Mouse (Mus musculus) right cerebral cortex, postnatal 10 days (tissue): ENCODE measurements around the gene Hrh1.
A peak's percentile ranks its signal among the peaks of the same experiment; 100 is the strongest.

Experiments
- DNase-seq, 2 experiments: peaks; one replicate each; pipeline ENCODE4 v3.0.0; 2021; ENCODE audit warnings: low spot score in 2 of 2

The Hrh1 gene

GRCm38 (mm10) chr6:114406634-114407033, 8.9 kb downstream of the Hrh1 start:
- DNase-seq, result no peak

GRCm38 (mm10) chr6:114407049-114407448, 9.3 kb downstream of the Hrh1 start:
- no peak for DNase-seq

GRCm38 (mm10) chr6:114408278-114408677, 10.5 kb downstream of the Hrh1 start:
- no peak for DNase-seq

GRCm38 (mm10) chr6:114411913-114412312, 14.2 kb downstream of the Hrh1 start:
- DNase-seq, result no peak

- peak; percentile 63 to 83 for DNase-seq
These were observed 16.8 kb downstream of the Hrh1 start for GRCm38 (mm10) chr6:114414510-114414909.

GRCm38 (mm10) chr6:114418037-114418436, 20.3 kb downstream of the Hrh1 start:
- DNase-seq, result no peak

- DNase-seq, result no peak
These were observed 23.3 kb downstream of the Hrh1 start for GRCm38 (mm10) chr6:114421061-114421460.

GRCm38 (mm10) chr6:114423051-114423676, 25.4 kb downstream of the Hrh1 start:
- no peak for DNase-seq

- DNase-seq, result no peak
These were observed 27.6 kb downstream of the Hrh1 start for GRCm38 (mm10) chr6:114425343-114425742.

GRCm38 (mm10) chr6:114427641-114428040, 29.9 kb downstream of the Hrh1 start:
- peak; percentile 63 to 67 for DNase-seq

- no peak for DNase-seq
These were observed 31.1 kb downstream of the Hrh1 start for GRCm38 (mm10) chr6:114428831-114429230.

GRCm38 (mm10) chr6:114432591-114432990, 34.9 kb downstream of the Hrh1 start:
- DNase-seq, result no peak

- no peak for DNase-seq
These were observed 36.8 kb downstream of the Hrh1 start for GRCm38 (mm10) chr6:114434524-114434923.

GRCm38 (mm10) chr6:114440302-114440701, 42.6 kb downstream of the Hrh1 start:
- DNase-seq, result no peak

GRCm38 (mm10) chr6:114440788-114441453, 43.2 kb downstream of the Hrh1 start:
- DNase-seq, result no peak

GRCm38 (mm10) chr6:114444247-114444844, 46.6 kb downstream of the Hrh1 start:
- no peak for DNase-seq

GRCm38 (mm10) chr6:114444976-114445375, 47.2 kb downstream of the Hrh1 start:
- no peak for DNase-seq

- DNase-seq, result peak; percentile 64 to 81
These were observed 51.2 kb downstream of the Hrh1 start for GRCm38 (mm10) chr6:114448888-114449287.

GRCm38 (mm10) chr6:114455267-114455666, 57.5 kb downstream of the Hrh1 start:
- DNase-seq, result no peak

- DNase-seq, result no peak
These were observed 58.7 kb downstream of the Hrh1 start for GRCm38 (mm10) chr6:114456255-114457042.

- DNase-seq, result no peak
These were observed 59.6 kb downstream of the Hrh1 start for GRCm38 (mm10) chr6:114457299-114457698.

- DNase-seq, result no peak
These were observed 60.5 kb downstream of the Hrh1 start for GRCm38 (mm10) chr6:114458191-114458590.
